Mouse (Mus musculus): ENCODE results near the gene Gm19965.

Gene Gm19965

GRCm38 (mm10) chr1:116802683-116803082 is at the start of gene Gm19965:
Gm19965 (plus strand) TSS chr1:116802983.
- DNase-seq = no peak

GRCm38 (mm10) chr1:116782471-116782989 is 20.3 kb upstream of the Gm19965 start:
- no peak for DNase-seq

All from thymus, postnatal 25 days (tissue).